Mouse (Mus musculus) C2C12 (cell line): ENCODE results near the gene Shisa6.

Source experiments
- CTCF ChIP-seq: IDR thresholded peaks from one replicate; pipeline ENCODE4 v1.5.1; 2011; ENCODE audit not compliant: control insufficient read depth, insufficient read depth, insufficient read length
- FOSL1 ChIP-seq: IDR thresholded peaks from one replicate; pipeline ENCODE4 v1.8.0; 2011; ENCODE audit warnings: mild to moderate bottlenecking, low read length; ENCODE audit not compliant: poor library complexity, insufficient read depth, severe bottlenecking
- USF1 ChIP-seq: IDR thresholded peaks from one replicate; pipeline ENCODE4 v1.6.1; 2011; ENCODE audit warnings: low read depth, mild to moderate bottlenecking, control low read depth, moderate library complexity

GRCm38 (mm10) chr11:66562274-66562673 is 36.5 kb upstream of the Shisa6 start:
- TF ChIP-seq USF1 (no peak), CTCF (no peak), FOSL1 (no peak)
